Mouse (Mus musculus): Measurements from ENCODE around the gene Napsa.

DNA sequence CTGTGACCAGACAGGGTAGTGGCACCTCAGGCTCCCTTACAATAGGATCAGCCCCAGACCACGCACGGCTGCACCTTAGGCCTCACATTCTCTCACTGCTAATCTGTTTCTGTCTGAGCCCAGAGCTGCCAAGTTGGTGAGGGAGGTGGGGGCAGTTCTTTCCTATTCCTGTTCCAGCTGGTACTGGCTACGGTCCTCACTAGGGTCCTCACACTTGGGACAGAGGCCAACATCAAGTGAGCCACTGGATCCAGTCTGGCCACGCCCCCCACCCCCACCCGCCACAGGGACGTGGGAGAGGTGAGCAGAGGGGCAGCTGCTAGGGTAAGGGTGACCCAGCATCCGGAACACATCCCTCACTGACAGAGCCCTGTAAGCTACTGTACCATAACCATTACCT lies 35.2 kb upstream of the Napsa start:
- TF ChIP-seq GATA1 (IDR thresholded peaks at IDR 0.05; ENCODE audit: borderline replicate concordance, low read length): no peak
- no peak for TF ChIP-seq FLI1 (IDR thresholded peaks at IDR 0.05; ENCODE audit: low read length)
